Mouse (Mus musculus): ENCODE results near the gene Atg9a. TPM values are rescaled to one million over a fixed set of nuclear protein-coding genes. Genes with fewer than 3 reads are reported as not detected.

Atg9a gene
- total RNA-seq, 1 experiment, result 17.2 TPM

GRCm38 (mm10) chr1:75160256-75160617 lies 31.8 kb downstream of the Atg9a start:
- in situ Hi-C loops (cut with MboI; ENCODE audit: low sequenced_read_pairs in 2 of 2, unreplicated experiment in 2 of 2), result no loop called here
- H3K4me3 ChIP-seq (ENCODE audit: insufficient read depth in 1 of 2, low read depth in 1 of 2, low read length in 2 of 2, poor library complexity in 1 of 2, severe bottlenecking in 1 of 2), result no peak overlapping the region
- H3K9ac ChIP-seq (ENCODE audit: insufficient read depth, low read depth, low read length, poor library complexity, severe bottlenecking), result no peak overlapping the region
- no peak overlapping the region for H3K27ac ChIP-seq (ENCODE audit: insufficient read depth, low read depth, low read length, poor library complexity, severe bottlenecking)
- H3K9me3 ChIP-seq (ENCODE audit: control insufficient read depth, insufficient read depth, low read depth, low read length), result no peaks in the 10 kb centered on the region
- H3K4me1 ChIP-seq (ENCODE audit: control insufficient read depth in 2 of 2, insufficient read depth in 2 of 2, low read length in 2 of 2, poor library complexity in 1 of 2), result no peaks in the 10 kb centered on the region
- DNase-seq (ENCODE audit: low read depth, low spot score), result no peak
- no peaks in the 10 kb centered on the region for H3K36me3 ChIP-seq (ENCODE audit: control insufficient read depth, insufficient read depth, low read length, poor library complexity, severe bottlenecking)
- TF ChIP-seq HCFC1 (IDR thresholded peaks at IDR 0.05; ENCODE audit: borderline replicate concordance, insufficient read depth, low read length) (no peak), ZC3H11A (IDR thresholded peaks at IDR 0.05; ENCODE audit: borderline replicate concordance, low read depth, low read length) (no peak), CHD2 (IDR thresholded peaks at IDR 0.05; ENCODE audit: low read depth, low read length) (no peak), ZNF384 (IDR thresholded peaks at IDR 0.05; ENCODE audit: low read depth, low read length) (no peak), MAFK (IDR thresholded peaks at IDR 0.05; ENCODE audit: insufficient read depth, low read depth, low read length) (no peak)

- H3K9ac ChIP-seq (ENCODE audit: insufficient read depth, low read depth, low read length, poor library complexity, severe bottlenecking), result no peak overlapping the region
- H3K9me3 ChIP-seq (ENCODE audit: control insufficient read depth, insufficient read depth, low read depth, low read length), result no peaks in the 10 kb centered on the region
- no peak for DNase-seq (ENCODE audit: low read depth, low spot score)
- TF ChIP-seq ZNF384 (IDR thresholded peaks at IDR 0.05; ENCODE audit: low read depth, low read length) (no peak), MAFK (IDR thresholded peaks at IDR 0.05; ENCODE audit: insufficient read depth, low read depth, low read length) (no peak), ZC3H11A (IDR thresholded peaks at IDR 0.05; ENCODE audit: borderline replicate concordance, low read depth, low read length) (no peak), CHD2 (IDR thresholded peaks at IDR 0.05; ENCODE audit: low read depth, low read length) (no peak), HCFC1 (IDR thresholded peaks at IDR 0.05; ENCODE audit: borderline replicate concordance, insufficient read depth, low read length) (no peak)
- H3K36me3 ChIP-seq (ENCODE audit: control insufficient read depth, insufficient read depth, low read length, poor library complexity, severe bottlenecking), result no peaks in the 10 kb centered on the region
- no peak overlapping the region for H3K27ac ChIP-seq (ENCODE audit: insufficient read depth, low read depth, low read length, poor library complexity, severe bottlenecking)
- in situ Hi-C loops (cut with MboI; ENCODE audit: low sequenced_read_pairs in 2 of 2, unreplicated experiment in 2 of 2), result no loop called here
- H3K4me3 ChIP-seq (ENCODE audit: insufficient read depth in 1 of 2, low read depth in 1 of 2, low read length in 2 of 2, poor library complexity in 1 of 2, severe bottlenecking in 1 of 2), result no peak overlapping the region
- no peaks in the 10 kb centered on the region for H3K4me1 ChIP-seq (ENCODE audit: control insufficient read depth in 2 of 2, insufficient read depth in 2 of 2, low read length in 2 of 2, poor library complexity in 1 of 2)
Measured at GRCm38 (mm10) chr1:75159540-75160255, 32.3 kb downstream of the Atg9a start.

- in situ Hi-C loops (cut with MboI; ENCODE audit: low sequenced_read_pairs in 2 of 2, unreplicated experiment in 2 of 2), result no loop called here
- TF ChIP-seq ZC3H11A (IDR thresholded peaks at IDR 0.05; ENCODE audit: borderline replicate concordance, low read depth, low read length), result no peak
- TF ChIP-seq CHD2 (IDR thresholded peaks at IDR 0.05; ENCODE audit: low read depth, low read length), result no peak
- TF ChIP-seq MAFK (IDR thresholded peaks at IDR 0.05; ENCODE audit: insufficient read depth, low read depth, low read length), result no peak
- no peak for TF ChIP-seq ZNF384 (IDR thresholded peaks at IDR 0.05; ENCODE audit: low read depth, low read length)
- TF ChIP-seq HCFC1 (IDR thresholded peaks at IDR 0.05; ENCODE audit: borderline replicate concordance, insufficient read depth, low read length), result no peak
- H3K36me3 ChIP-seq (ENCODE audit: control insufficient read depth, insufficient read depth, low read length, poor library complexity, severe bottlenecking), result no peaks in the 10 kb centered on the region
Measured at GRCm38 (mm10) chr1:75158990-75159389, 33.0 kb downstream of the Atg9a start.

GRCm38 (mm10) chr1:75155837-75156236 lies 36.2 kb downstream of the Atg9a start:
- Histone ChIP-seq H3K4me3 (ENCODE audit: insufficient read depth in 1 of 2, low read depth in 1 of 2, low read length in 2 of 2, poor library complexity in 1 of 2, severe bottlenecking in 1 of 2) (no peak overlapping the region), H3K4me1 (ENCODE audit: control insufficient read depth in 2 of 2, insufficient read depth in 2 of 2, low read length in 2 of 2, poor library complexity in 1 of 2) (no peaks in the 10 kb centered on the region), H3K9me3 (ENCODE audit: control insufficient read depth, insufficient read depth, low read depth, low read length) (no peaks in the 10 kb centered on the region), H3K9ac (ENCODE audit: insufficient read depth, low read depth, low read length, poor library complexity, severe bottlenecking) (no peak overlapping the region), H3K27ac (ENCODE audit: insufficient read depth, low read depth, low read length, poor library complexity, severe bottlenecking) (no peak overlapping the region), H3K36me3 (ENCODE audit: control insufficient read depth, insufficient read depth, low read length, poor library complexity, severe bottlenecking) (no peaks in the 10 kb centered on the region)
- DNase-seq (ENCODE audit: low read depth, low spot score), result no peak
- TF ChIP-seq HCFC1 (IDR thresholded peaks at IDR 0.05; ENCODE audit: borderline replicate concordance, insufficient read depth, low read length) (no peak), MAFK (IDR thresholded peaks at IDR 0.05; ENCODE audit: insufficient read depth, low read depth, low read length) (no peak), CHD2 (IDR thresholded peaks at IDR 0.05; ENCODE audit: low read depth, low read length) (no peak), ZC3H11A (IDR thresholded peaks at IDR 0.05; ENCODE audit: borderline replicate concordance, low read depth, low read length) (no peak), ZNF384 (IDR thresholded peaks at IDR 0.05; ENCODE audit: low read depth, low read length) (no peak)
- in situ Hi-C loops (cut with MboI; ENCODE audit: low sequenced_read_pairs in 2 of 2, unreplicated experiment in 2 of 2), result no loop called here

More at GRCm38 (mm10) chr1:75158990-75159389, 33.0 kb downstream of the Atg9a start:
- H3K4me1 ChIP-seq (ENCODE audit: control insufficient read depth in 2 of 2, insufficient read depth in 2 of 2, low read length in 2 of 2, poor library complexity in 1 of 2), result no peaks in the 10 kb centered on the region
- no peak overlapping the region for H3K4me3 ChIP-seq (ENCODE audit: insufficient read depth in 1 of 2, low read depth in 1 of 2, low read length in 2 of 2, poor library complexity in 1 of 2, severe bottlenecking in 1 of 2)
- no peak overlapping the region for H3K27ac ChIP-seq (ENCODE audit: insufficient read depth, low read depth, low read length, poor library complexity, severe bottlenecking)
- H3K9ac ChIP-seq (ENCODE audit: insufficient read depth, low read depth, low read length, poor library complexity, severe bottlenecking), result no peak overlapping the region
- no peaks in the 10 kb centered on the region for H3K9me3 ChIP-seq (ENCODE audit: control insufficient read depth, insufficient read depth, low read depth, low read length)
- no peak for DNase-seq (ENCODE audit: low read depth, low spot score)

Data from ES-E14 (cell line).